Comparison of ENCODE assay signal across 29 mouse cellular contexts in genomic region chr11:18959465-18959864, GRCm38 (mm10). TPM values are rescaled to one million over a fixed set of nuclear protein-coding genes. Genes with fewer than 3 reads are reported as not detected.
DNase-seq lines count a peak whose midpoint lies in the region; ATAC-seq and TF ChIP-seq lines count a peak whose summit lies in the region.
"Had no signal": no experiment of that assay in that cellular context is flagged by ENCODE, and none has a peak within 500 bp of the region (broad histone marks: within the 10 kb centered on the region; RNA-seq: fewer than 3 reads in every experiment).

No protein-coding gene starts in this region.

- intact Hi-C loops in heart, adult 2 months (cut with DNase I) = no loop called here
- intact Hi-C loops in heart, postnatal 10 days (cut with DNase I) = loop anchor here (5.0 kb wide), 1 partner anchor 82 kb away; no protein-coding TSS in a partner anchor
- intact Hi-C loops in heart, postnatal 14 days (cut with DNase I) = loop anchor here (5.0 kb wide), 2 partner anchors 53 to 82 kb away; no protein-coding TSS in a partner anchor

- no peak for TF ChIP-seq POLR2A in heart, adult 2 months (IDR thresholded peaks at IDR 0.05; ENCODE audit: insufficient read depth, low read depth, low read length)

- no peak for TF ChIP-seq CTCF in heart, adult 2 months (IDR thresholded peaks at IDR 0.05)

- DNase-seq in heart, adult 8-10 months (ENCODE audit: low spot score) = no peak
- no peak for DNase-seq in heart, adult 2 months
- peak; percentile 41 to 52 for DNase-seq in heart, postnatal 10 days
- DNase-seq in heart, postnatal 14 days = no peak
- no peak for DNase-seq in urinary bladder, adult 2 months (ENCODE audit: low spot score)
- DNase-seq: adrenal gland, adult 2 months; adrenal gland, postnatal 14 days; B cell, adult 2 months; cerebellum, adult 11 months; cerebellum, adult 2 months; cerebellum, adult 9-11 months; cerebellum, postnatal 25 days; forebrain, postnatal 0 days; gastrocnemius, adult 2 months; gastrocnemius, postnatal 14 days; heart, adult 11 months; kidney, adult 11 months; kidney, adult 8-10 months had no signal

- H3K9me3 ChIP-seq in heart, embryonic 12.5 days (replicated peaks) = no peaks in the 10 kb centered on the region
- H3K9me3 ChIP-seq in heart, embryonic 15.5 days (replicated peaks) = no peaks in the 10 kb centered on the region
- H3K9me3 ChIP-seq: embryonic facial prominence, embryonic 12.5 days; embryonic facial prominence, embryonic 15.5 days; G1E; hindbrain, embryonic 10.5 days; hindbrain, embryonic 13.5 days; intestine, embryonic 15.5 days had no signal

- H3K4me3 ChIP-seq in heart, embryonic 12.5 days = no peak overlapping the region
- no peak overlapping the region for H3K4me3 ChIP-seq in heart, embryonic 15.5 days
- H3K4me3 ChIP-seq in heart, adult 2 months = no peak overlapping the region
- H3K4me3 ChIP-seq: embryonic facial prominence, embryonic 12.5 days; embryonic facial prominence, embryonic 15.5 days; gastrocnemius, adult 2 months; hindbrain, embryonic 10.5 days; hindbrain, embryonic 13.5 days; intestine, embryonic 15.5 days had no signal

- no peak overlapping the region for H3K4me2 ChIP-seq in heart, embryonic 12.5 days
- no peak overlapping the region for H3K4me2 ChIP-seq in heart, embryonic 15.5 days
- H3K4me2 ChIP-seq: embryonic facial prominence, embryonic 12.5 days; embryonic facial prominence, embryonic 15.5 days; hindbrain, embryonic 13.5 days; intestine, embryonic 15.5 days had no signal

- no peak for ATAC-seq in heart, embryonic 12.5 days (ENCODE audit: insufficient number of reproducible peaks, low FRiP score)
- ATAC-seq in heart, embryonic 15.5 days (replicated peaks; ENCODE audit: insufficient number of reproducible peaks, insufficient read depth, low FRiP score, low read depth) = no peak
- ATAC-seq: forebrain, embryonic 14.5 days; forebrain, postnatal 0 days; hindbrain, embryonic 16.5 days; intestine, embryonic 15.5 days had no signal

- no peak overlapping the region for H3K9ac ChIP-seq in heart, embryonic 12.5 days
- H3K9ac ChIP-seq in heart, embryonic 15.5 days = no peak overlapping the region
- no peak overlapping the region for H3K9ac ChIP-seq in heart, adult 2 months (ENCODE audit: low read depth, low read length)
- H3K9ac ChIP-seq: embryonic facial prominence, embryonic 12.5 days; embryonic facial prominence, embryonic 15.5 days; forebrain, postnatal 0 days; hindbrain, embryonic 13.5 days; intestine, embryonic 15.5 days had no signal

- no peaks in the 10 kb centered on the region for H3K79me2 ChIP-seq in heart, adult 2 months (replicated peaks; ENCODE audit: control insufficient read depth, insufficient read depth, low read length)

- no peak for TF ChIP-seq EP300 in heart, adult 2 months (IDR thresholded peaks at IDR 0.05; ENCODE audit: insufficient read depth, low read depth, low read length)

- 77% methylated on average over 1 of the region's 1 CpGs for WGBS in heart, embryonic 12.5 days
- WGBS in heart, embryonic 15.5 days = 57% methylated on average over 1 of the region's 1 CpGs
- 53% methylated on average over 1 of the region's 1 CpGs for WGBS in heart, adult 2 months

- H3K27ac ChIP-seq in heart, embryonic 12.5 days (ENCODE audit: poor library complexity, severe bottlenecking) = peak overlapping the region; percentile 30; the same call in 1 of the 2 replicates
- peak overlapping the region; percentile 82 for H3K27ac ChIP-seq in heart, embryonic 15.5 days
- no peak overlapping the region for H3K27ac ChIP-seq in heart, adult 2 months
- H3K27ac ChIP-seq: embryonic facial prominence, embryonic 12.5 days; embryonic facial prominence, embryonic 15.5 days; gastrocnemius, adult 2 months; hindbrain, embryonic 10.5 days; hindbrain, embryonic 13.5 days; intestine, embryonic 15.5 days had no signal

- H3K36me3 ChIP-seq in heart, embryonic 12.5 days = no peaks in the 10 kb centered on the region
- H3K36me3 ChIP-seq in heart, embryonic 15.5 days = no peaks in the 10 kb centered on the region
- H3K36me3 ChIP-seq in heart, adult 2 months (ENCODE audit: control insufficient read depth, insufficient read depth, low read length) = peaks cover 21% of the 10 kb centered on the region
- H3K36me3 ChIP-seq: embryonic facial prominence, embryonic 12.5 days; embryonic facial prominence, embryonic 15.5 days; G1E; hindbrain, embryonic 13.5 days; intestine, embryonic 15.5 days had no signal

- H3K4me1 ChIP-seq in heart, embryonic 12.5 days (replicated peaks) = peaks cover 83% of the 10 kb centered on the region
- peaks cover 79% of the 10 kb centered on the region for H3K4me1 ChIP-seq in heart, embryonic 15.5 days (replicated peaks)
- peaks cover 14% of the 10 kb centered on the region for H3K4me1 ChIP-seq in heart, adult 2 months (ENCODE audit: control insufficient read depth, insufficient read depth, low read length)

- no peaks in the 10 kb centered on the region for H3K27me3 ChIP-seq in heart, embryonic 12.5 days (replicated peaks)
- no peaks in the 10 kb centered on the region for H3K27me3 ChIP-seq in heart, embryonic 15.5 days
- no peaks in the 10 kb centered on the region for H3K27me3 ChIP-seq in heart, adult 2 months (ENCODE audit: control insufficient read depth, insufficient read depth, low read length)
- H3K27me3 ChIP-seq: CH12.LX; embryonic facial prominence, embryonic 12.5 days; embryonic facial prominence, embryonic 15.5 days; hindbrain, embryonic 13.5 days; intestine, embryonic 15.5 days had no signal

RNA-seq across cellular contexts. Expression of gene Meis1, which starts 59.3 kb away (rescaled TPM):
- polyA plus RNA-seq in heart, embryonic 12.5 days (2016; fragmentation: Nextera tagmentation; extraction: Ambion mirVana) = 75.9 and 81.4 TPM in 2 replicates
- 10 to 100 TPM; 27.9 to 32.8 (median 30.9) TPM for total RNA-seq in heart, adult 8-10 months (2022)
- polyA plus RNA-seq in heart, embryonic 15.5 days (2015; fragmentation: Nextera tagmentation; extraction: Ambion mirVana) = 51.8 and 67.7 TPM in 2 replicates
- 10 to 100 TPM; 29.0 to 31.4 TPM for total RNA-seq in heart, adult 2 months (2021)
- 18.2 and 22.6 TPM in 2 replicates for polyA plus RNA-seq in heart, adult 2 months (2012; rRNA removed)
- total RNA-seq in heart, postnatal 10 days (2021) = 10 to 100 TPM; 26.9 to 44.1 TPM
- total RNA-seq in heart, postnatal 14 days (2021) = 10 to 100 TPM; 30.1 to 33.9 TPM
- polyA plus RNA-seq in urinary bladder, adult 2 months (2012; rRNA removed) = 127 and 134 TPM in 2 replicates

Comparison
In these comparisons a context has a peak if more than half of its experiments do, and no peak if none do; other contexts are left out.
1. DNase-seq: peak in heart, postnatal 10 days (2 of 2); none in heart, adult 8-10 months (single experiment), heart, adult 2 months (0 of 2), heart, postnatal 14 days (0 of 2) and urinary bladder, adult 2 months (single experiment).